8 mouse cellular contexts compared by ENCODE assay signal in the genomic region with DNA sequence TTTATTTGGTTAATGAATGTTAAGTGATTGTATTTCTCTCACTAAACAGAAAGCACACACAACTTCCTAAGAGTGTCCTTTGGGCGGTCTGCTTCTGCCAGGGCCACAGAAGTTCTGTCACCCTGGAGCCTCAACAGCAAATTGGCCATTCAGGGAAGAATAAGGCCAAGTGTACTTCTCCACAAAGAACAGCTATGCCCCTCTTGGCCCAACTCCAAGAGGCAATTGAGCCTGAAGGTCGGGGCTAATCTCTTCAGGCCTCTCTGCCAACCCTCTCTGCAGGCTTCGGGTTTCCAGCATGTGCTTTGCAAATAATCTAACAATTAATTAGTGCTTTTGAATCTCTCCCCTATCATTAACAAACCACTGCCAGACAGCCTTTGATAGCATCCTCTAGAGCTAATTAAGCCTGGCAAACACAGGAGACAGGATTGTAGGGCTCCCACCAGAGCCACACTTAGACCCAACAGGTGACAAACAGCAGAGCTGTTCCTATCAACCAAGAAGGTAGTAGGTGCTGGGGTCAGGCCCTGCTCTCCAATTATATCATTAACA. TPM values are rescaled to one million over a fixed set of nuclear protein-coding genes. Genes with fewer than 3 reads are reported as not detected.
DNase-seq lines count a peak whose midpoint lies in the region; ATAC-seq and TF ChIP-seq lines count a peak whose summit lies in the region.

No protein-coding gene starts in this region.

- H3K36me3 ChIP-seq in heart, embryonic 14.5 days (ENCODE audit: control insufficient read depth, insufficient read depth, low read length): peaks cover 6% of the 10 kb centered on the region; the same call in 1 of the 2 replicates
- H3K36me3 ChIP-seq in liver, embryonic 14.5 days (replicated peaks; ENCODE audit: control insufficient read depth, insufficient read depth, low read depth): no peaks in the 10 kb centered on the region

- TF ChIP-seq EP300 in liver, embryonic 14.5 days (IDR thresholded peaks at IDR 0.05; ENCODE audit: low read depth): no peak

- peak; percentile 41 for ATAC-seq in heart, embryonic 14.5 days (ENCODE audit: insufficient number of reproducible peaks, insufficient read depth, low FRiP score, low read depth)
- ATAC-seq in liver, embryonic 14.5 days (ENCODE audit: insufficient read depth): peak; percentile 31; the same call in 1 of the 2 replicates

- peak; percentile 87 for DNase-seq in Muller cell, postnatal 12 days (ENCODE audit: inconsistent ontology term)
- DNase-seq in brain, embryonic 14.5 days (ENCODE audit: low read depth): peak; percentile 98
- DNase-seq in kidney, postnatal 10 days: peak; percentile 66
- no peak for DNase-seq in liver, embryonic 14.5 days (ENCODE audit: low read depth in 3 of 3, low spot score in 3 of 3)
- DNase-seq in retina, postnatal 7 days (ENCODE audit: low read depth, low spot score): peak; percentile 50
- DNase-seq in thymus, postnatal 36 days: no peak
- no peak for DNase-seq in spleen, adult 12 weeks (ENCODE audit: low spot score)

- peak overlapping the region; percentile 47 for H3K9ac ChIP-seq in heart, embryonic 14.5 days (ENCODE audit: low read length)
- H3K9ac ChIP-seq in liver, embryonic 14.5 days (replicated peaks): no peak overlapping the region; the same call in 1 of the 2 replicates

- no peak for TF ChIP-seq POLR2A in brain, embryonic 14.5 days (IDR thresholded peaks at IDR 0.05; ENCODE audit: borderline replicate concordance, extremely low read depth, insufficient read depth, insufficient read length, poor library complexity, severe bottlenecking)

- peaks cover 16 to 35% of the 10 kb centered on the region in 2 experiments for H3K4me1 ChIP-seq in heart, embryonic 14.5 days (ENCODE audit: control insufficient read depth in 2 of 2, insufficient read depth in 2 of 2, low read length in 2 of 2)
- peaks cover 20 to 26% of the 10 kb centered on the region in 2 experiments for H3K4me1 ChIP-seq in liver, embryonic 14.5 days (replicated peaks; ENCODE audit: control insufficient read depth in 2 of 2, insufficient read depth in 2 of 2, low read length in 1 of 2)

- no peaks in the 10 kb centered on the region for H3K27me3 ChIP-seq in heart, embryonic 14.5 days (ENCODE audit: control insufficient read depth, insufficient read depth, low read length)
- no peaks in the 10 kb centered on the region for H3K27me3 ChIP-seq in liver, embryonic 14.5 days (ENCODE audit: control insufficient read depth, insufficient read depth, low read length)

- no peaks in the 10 kb centered on the region for H3K9me3 ChIP-seq in heart, embryonic 14.5 days (ENCODE audit: control insufficient read depth, low read length)
- no peaks in the 10 kb centered on the region for H3K9me3 ChIP-seq in liver, embryonic 14.5 days (ENCODE audit: control insufficient read depth, low read length)

- WGBS in heart, embryonic 14.5 days: 11% methylated on average over 3 of the region's 3 CpGs
- 18% methylated on average over 3 of the region's 3 CpGs for WGBS in liver, embryonic 14.5 days (ENCODE audit: insufficient replicate concordance)

- H3K4me3 ChIP-seq in heart, embryonic 14.5 days (ENCODE audit: control insufficient read depth in 1 of 2, insufficient read depth in 1 of 2, low read depth in 1 of 2, low read length in 2 of 2): no peak overlapping the region
- H3K4me3 ChIP-seq in liver, embryonic 14.5 days (ENCODE audit: insufficient read depth in 1 of 2, low read depth in 2 of 2, low read length in 2 of 2): no peak overlapping the region

- H3K4me2 ChIP-seq in heart, embryonic 14.5 days (ENCODE audit: low read length): peak overlapping the region; percentile 48; the same call in 1 of the 2 replicates
- H3K4me2 ChIP-seq in liver, embryonic 14.5 days (ENCODE audit: low read depth): no peak overlapping the region

- no peak for TF ChIP-seq CTCF in brain, embryonic 14.5 days (IDR thresholded peaks at IDR 0.05; ENCODE audit: borderline replicate concordance, extremely low read depth, insufficient read depth, insufficient read length)
- TF ChIP-seq CTCF in liver, embryonic 14.5 days (IDR thresholded peaks at IDR 0.05; ENCODE audit: low read depth): no peak

- peak overlapping the region; percentile 73 to 87 for H3K27ac ChIP-seq in heart, embryonic 14.5 days (replicated peaks in 1 of 2; ENCODE audit: control insufficient read depth in 1 of 2, insufficient read depth in 1 of 2, low read depth in 2 of 2, low read length in 2 of 2)
- H3K27ac ChIP-seq in liver, embryonic 14.5 days: peak overlapping the region; percentile 56

RNA-seq across cellular contexts. Expression of a gene that starts 37.6 kb away (rescaled TPM):
- polyA plus RNA-seq in brain, embryonic 14.5 days (2012; rRNA removed): 2.4 and 5.2 TPM in 2 replicates
- 24.1 and 27.1 TPM in 2 replicates for polyA plus RNA-seq in heart, embryonic 14.5 days (2014; fragmentation: Nextera tagmentation; extraction: Ambion mirVana)
- polyA plus RNA-seq in liver, embryonic 14.5 days (2012; rRNA removed): 3.1 and 4.3 TPM in 2 replicates
- 7.5 and 7.7 TPM in 2 replicates for polyA plus RNA-seq in liver, embryonic 14.5 days (2014; fragmentation: Nextera tagmentation; extraction: Ambion mirVana)

Comparison
In these comparisons a context has a peak if more than half of its experiments do, and no peak if none do; other contexts are left out.
1. DNase-seq: peak in Muller cell, postnatal 12 days (single experiment), brain, embryonic 14.5 days (single experiment), kidney, postnatal 10 days (single experiment) and retina, postnatal 7 days (single experiment); none in liver, embryonic 14.5 days (0 of 3), thymus, postnatal 36 days (0 of 2) and spleen, adult 12 weeks (single experiment).